Mouse (Mus musculus) stomach, embryonic 15.5 days (tissue): ENCODE measurements at regions not wholly inside any gene's neighbourhood (a gene's known extent, or its start where the extent isn't known, plus 50 kb on each side); places are given as distances from the start of the nearest gene placed in this dataset.

Experiments
- ATAC-seq: fragments of 200-750 bp; cut with Nextera tagmentation; 2 replicates; pipeline ENCODE4 v1.8.0; 2017; ENCODE audit warnings: low read depth, moderate number of reproducible peaks, moderate TSS enrichment; ENCODE audit not compliant: insufficient read depth, low FRiP score
- H3K27ac ChIP-seq: fragments of 300-500 bp; sonication (generic); 2 replicates; pipeline ENCODE4 v1.5.1; 2015; ENCODE audit warnings: mild to moderate bottlenecking, inconsistent platforms
- H3K27me3 ChIP-seq: fragments of 300-500 bp; sonication (generic); replicated peaks from 2 replicates; pipeline ENCODE4 v1.6.1; 2015; ENCODE audit warnings: inconsistent platforms
- H3K36me3 ChIP-seq: fragments of 300-500 bp; sonication (generic); 2 replicates; pipeline ENCODE4 v1.6.1; 2015; ENCODE audit warnings: inconsistent platforms
- H3K4me1 ChIP-seq: fragments of 300-500 bp; sonication (generic); 2 replicates; pipeline ENCODE4 v1.6.1; 2015; ENCODE audit warnings: inconsistent platforms
- H3K4me2 ChIP-seq: fragments of 300-500 bp; sonication (generic); 2 replicates; pipeline ENCODE4 v1.6.1; 2015; ENCODE audit warnings: mild to moderate bottlenecking, inconsistent platforms
- H3K4me3 ChIP-seq: fragments of 300-500 bp; sonication (generic); replicated peaks from 2 replicates; pipeline ENCODE4 v1.5.1; 2015; ENCODE audit warnings: inconsistent platforms
- H3K9ac ChIP-seq: fragments of 300-500 bp; sonication (generic); 2 replicates; pipeline ENCODE4 v1.6.1; 2015; ENCODE audit warnings: inconsistent platforms
- H3K9me3 ChIP-seq: fragments of 300-500 bp; sonication (generic); 2 replicates; pipeline ENCODE4 v1.6.1; 2016; ENCODE audit warnings: inconsistent platforms
- WGBS: fragments of 180-500 bp; shearing (Covaris S2); methylation state at CpG from one replicate; pipeline ENCODE4 v1.1.7; 2015; 5-methylcytosine and 5-hydroxymethylcytosine counted together

DNA sequence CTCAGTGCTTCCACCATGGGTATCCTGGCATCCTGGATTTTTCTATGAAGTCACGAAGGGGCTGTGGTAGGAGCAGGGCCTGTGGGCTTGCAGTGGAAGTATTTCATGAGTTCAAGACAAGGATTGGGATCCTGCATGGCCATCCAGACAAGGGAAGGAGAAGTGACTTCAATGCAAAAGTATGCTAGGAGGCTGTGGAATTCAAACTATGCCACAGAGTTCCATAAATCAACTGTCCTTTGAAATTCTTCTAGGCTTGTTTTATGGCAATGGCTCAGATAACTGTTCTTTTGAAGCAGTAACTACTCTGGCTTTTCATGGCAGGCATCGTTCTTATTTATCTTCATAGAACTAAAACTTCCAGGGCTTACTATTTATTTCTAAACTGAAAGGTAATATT lies 643.9 kb downstream of the Pkhd1 start:
- no peak overlapping the region for H3K4me2 ChIP-seq
- H3K4me1 ChIP-seq, result no peaks in the 10 kb centered on the region
- H3K9me3 ChIP-seq, result no peaks in the 10 kb centered on the region
- WGBS, result 24% methylated on average over 2 of the region's 2 CpGs
- ATAC-seq, result no peak
- H3K27ac ChIP-seq, result no peak overlapping the region
- H3K36me3 ChIP-seq, result no peaks in the 10 kb centered on the region
- no peak overlapping the region for H3K4me3 ChIP-seq
- no peaks in the 10 kb centered on the region for H3K27me3 ChIP-seq
- no peak overlapping the region for H3K9ac ChIP-seq

DNA sequence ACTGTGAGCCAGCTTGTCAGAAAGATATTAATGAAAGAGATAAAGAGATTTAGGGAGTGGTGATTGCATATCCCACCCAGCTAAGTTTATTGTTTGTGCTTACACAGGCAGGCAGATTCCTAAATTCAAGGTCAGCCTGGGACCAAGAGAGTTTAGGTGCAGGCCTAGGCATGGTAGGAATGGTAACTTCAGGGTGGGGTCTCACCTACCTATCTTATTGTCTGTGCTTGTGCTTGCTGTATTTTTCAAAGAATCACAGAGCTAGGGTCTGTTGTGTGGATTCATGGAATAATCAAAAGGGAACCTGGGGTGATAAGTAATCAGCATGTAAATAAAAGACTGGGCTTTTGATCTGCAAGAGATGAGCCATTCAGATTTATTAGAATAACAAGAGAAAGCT lies 642.4 kb downstream of the Pkhd1 start:
- Histone ChIP-seq H3K27ac (no peak overlapping the region), H3K9ac (no peak overlapping the region), H3K36me3 (no peaks in the 10 kb centered on the region), H3K27me3 (no peaks in the 10 kb centered on the region), H3K4me2 (no peak overlapping the region), H3K9me3 (no peaks in the 10 kb centered on the region), H3K4me3 (no peak overlapping the region), H3K4me1 (no peaks in the 10 kb centered on the region)
- no peak for ATAC-seq

DNA sequence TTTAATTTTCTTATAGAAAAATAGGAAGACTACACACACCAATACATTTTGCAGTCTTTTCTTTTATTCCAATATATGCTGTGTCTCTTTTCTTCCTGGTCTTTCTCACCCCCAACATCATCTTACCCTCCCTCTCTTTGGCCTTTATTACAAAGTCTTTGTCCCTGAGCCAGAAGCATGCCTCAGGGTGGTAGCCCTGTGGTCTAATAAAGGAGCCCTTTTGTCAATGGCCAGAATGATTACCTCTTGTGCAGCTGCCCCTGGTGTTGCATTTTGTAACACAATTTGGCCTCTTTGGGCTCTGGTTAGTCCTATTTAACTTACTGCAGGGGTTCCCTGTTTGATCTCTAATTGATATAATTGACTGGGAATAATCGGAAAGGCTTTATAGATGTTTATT lies 636.7 kb downstream of the Pkhd1 start:
- Histone ChIP-seq H3K4me3 (no peak overlapping the region), H3K4me1 (no peaks in the 10 kb centered on the region), H3K9me3 (no peaks in the 10 kb centered on the region), H3K27ac (no peak overlapping the region), H3K27me3 (no peaks in the 10 kb centered on the region), H3K4me2 (no peak overlapping the region), H3K36me3 (no peaks in the 10 kb centered on the region), H3K9ac (no peak overlapping the region)
- no peak for ATAC-seq
- 68% methylated on average over 1 of the region's 1 CpGs for WGBS

DNA sequence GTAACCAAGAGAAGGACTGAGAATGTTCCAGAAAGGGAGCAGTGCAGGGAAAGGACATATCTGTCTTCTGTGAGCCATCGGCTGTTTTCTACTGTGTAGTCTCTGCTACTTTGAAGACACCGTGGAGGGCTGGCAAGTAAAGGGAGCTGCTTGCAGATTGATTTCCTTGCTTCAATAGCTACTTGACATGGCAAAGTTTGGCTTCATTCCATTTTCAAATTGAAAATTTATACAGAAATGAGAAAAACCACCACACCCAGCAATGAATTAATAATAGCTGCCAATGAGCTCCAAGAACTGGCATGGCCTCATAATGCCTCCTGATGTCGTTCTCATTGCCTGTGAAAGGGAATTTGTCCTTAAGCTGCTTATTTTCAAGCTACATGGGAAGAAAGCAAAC lies 635.1 kb downstream of the Pkhd1 start:
- no peak overlapping the region for H3K27ac ChIP-seq
- no peaks in the 10 kb centered on the region for H3K9me3 ChIP-seq
- WGBS, result 74% methylated on average over 3 of the region's 3 CpGs
- ATAC-seq, result no peak
- H3K4me3 ChIP-seq, result no peak overlapping the region
- H3K27me3 ChIP-seq, result no peaks in the 10 kb centered on the region
- H3K4me1 ChIP-seq, result no peaks in the 10 kb centered on the region
- no peak overlapping the region for H3K9ac ChIP-seq
- H3K4me2 ChIP-seq, result no peak overlapping the region
- no peaks in the 10 kb centered on the region for H3K36me3 ChIP-seq

DNA sequence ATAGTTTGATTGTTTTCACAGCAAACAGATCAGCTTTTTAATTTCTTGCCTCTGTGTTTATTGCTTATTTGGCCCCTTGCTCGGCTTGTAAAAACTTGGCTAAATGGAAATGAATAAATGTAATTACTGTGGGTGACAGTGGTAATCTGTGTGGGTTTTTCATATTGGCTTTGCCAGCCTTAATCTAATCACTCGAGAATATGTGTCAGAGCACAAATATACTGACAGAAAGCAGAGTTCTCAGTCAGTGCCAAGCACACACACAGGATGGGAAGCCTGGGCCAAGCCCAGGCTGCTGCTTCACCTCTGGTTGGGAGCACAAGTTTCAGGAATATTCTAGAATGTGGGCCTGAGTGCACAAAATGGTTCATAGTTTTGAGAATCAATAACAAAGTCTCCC lies 634.4 kb downstream of the Pkhd1 start:
- H3K4me3 ChIP-seq, result no peak overlapping the region
- no peaks in the 10 kb centered on the region for H3K36me3 ChIP-seq
- no peaks in the 10 kb centered on the region for H3K27me3 ChIP-seq
- H3K4me1 ChIP-seq, result no peaks in the 10 kb centered on the region
- WGBS, result 35% methylated on average over 2 of the region's 2 CpGs
- H3K9me3 ChIP-seq, result no peaks in the 10 kb centered on the region
- no peak for ATAC-seq
- no peak overlapping the region for H3K9ac ChIP-seq
- no peak overlapping the region for H3K4me2 ChIP-seq
- H3K27ac ChIP-seq, result no peak overlapping the region

DNA sequence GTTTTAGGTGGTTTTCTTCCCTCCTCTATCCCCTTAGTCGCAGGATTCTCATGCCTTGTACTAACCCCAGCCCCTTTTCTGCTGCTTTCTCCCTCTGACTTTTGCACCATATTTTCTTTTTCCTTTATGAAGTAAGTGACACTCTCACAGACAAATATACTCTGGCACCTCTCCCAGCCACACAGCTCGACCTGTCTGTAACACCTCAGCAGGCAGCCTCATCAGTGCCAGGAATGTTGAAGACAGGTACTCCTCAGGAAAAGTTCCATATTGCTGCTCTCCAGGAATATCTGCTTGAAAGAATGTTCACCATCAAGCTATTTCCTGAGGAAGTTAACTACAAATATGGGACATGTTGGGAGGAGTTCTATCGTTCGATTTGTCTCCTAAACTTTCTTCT lies 627.9 kb downstream of the Pkhd1 start:
- no peak for ATAC-seq
- H3K27ac ChIP-seq, result no peak overlapping the region
- H3K4me1 ChIP-seq, result no peaks in the 10 kb centered on the region
- H3K27me3 ChIP-seq, result no peaks in the 10 kb centered on the region
- no peaks in the 10 kb centered on the region for H3K9me3 ChIP-seq
- H3K4me2 ChIP-seq, result no peak overlapping the region
- WGBS, result 65% methylated on average over 4 of the region's 4 CpGs
- H3K36me3 ChIP-seq, result no peaks in the 10 kb centered on the region
- H3K4me3 ChIP-seq, result no peak overlapping the region
- no peak overlapping the region for H3K9ac ChIP-seq
